Mouse (Mus musculus) lung, postnatal 25 days (tissue): ENCODE measurements around the gene Bcorl1.
"Not testable (repeated sequence)": the region's sequence is repeated elsewhere in the genome, so short reads cannot be mapped to it uniquely, and the experiment has no call there.

ENCODE experiments used
- DNase-seq: peaks from one replicate; pipeline ENCODE4 v3.0.0; 2022; ENCODE audit warnings: low spot score

Bcorl1 gene

GRCm38 (mm10) chrX:48399994-48400393 lies 58.8 kb downstream of the Bcorl1 start:
- DNase-seq: no peak

DNA sequence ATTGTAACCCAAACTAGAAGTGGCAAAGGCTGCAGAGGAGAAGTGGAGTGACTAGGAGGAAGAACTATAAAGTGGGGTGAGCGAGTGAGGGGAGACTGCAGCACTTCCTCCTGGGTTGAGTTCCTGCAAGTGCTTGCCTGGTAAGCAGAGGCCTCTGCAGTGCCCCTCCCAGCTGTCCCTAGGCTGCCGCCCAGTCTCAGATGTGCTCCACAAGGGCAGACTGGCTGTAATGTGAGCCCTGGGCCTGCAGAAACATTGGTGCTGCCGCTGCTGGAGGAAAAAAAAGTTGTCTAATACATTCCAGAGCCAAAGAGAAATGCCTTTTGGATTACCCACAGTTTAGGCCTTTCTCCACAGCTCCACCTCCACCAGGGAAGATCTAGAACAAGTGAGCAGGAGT lies 64.0 kb downstream of the Bcorl1 start:
- DNase-seq: no peak

DNA sequence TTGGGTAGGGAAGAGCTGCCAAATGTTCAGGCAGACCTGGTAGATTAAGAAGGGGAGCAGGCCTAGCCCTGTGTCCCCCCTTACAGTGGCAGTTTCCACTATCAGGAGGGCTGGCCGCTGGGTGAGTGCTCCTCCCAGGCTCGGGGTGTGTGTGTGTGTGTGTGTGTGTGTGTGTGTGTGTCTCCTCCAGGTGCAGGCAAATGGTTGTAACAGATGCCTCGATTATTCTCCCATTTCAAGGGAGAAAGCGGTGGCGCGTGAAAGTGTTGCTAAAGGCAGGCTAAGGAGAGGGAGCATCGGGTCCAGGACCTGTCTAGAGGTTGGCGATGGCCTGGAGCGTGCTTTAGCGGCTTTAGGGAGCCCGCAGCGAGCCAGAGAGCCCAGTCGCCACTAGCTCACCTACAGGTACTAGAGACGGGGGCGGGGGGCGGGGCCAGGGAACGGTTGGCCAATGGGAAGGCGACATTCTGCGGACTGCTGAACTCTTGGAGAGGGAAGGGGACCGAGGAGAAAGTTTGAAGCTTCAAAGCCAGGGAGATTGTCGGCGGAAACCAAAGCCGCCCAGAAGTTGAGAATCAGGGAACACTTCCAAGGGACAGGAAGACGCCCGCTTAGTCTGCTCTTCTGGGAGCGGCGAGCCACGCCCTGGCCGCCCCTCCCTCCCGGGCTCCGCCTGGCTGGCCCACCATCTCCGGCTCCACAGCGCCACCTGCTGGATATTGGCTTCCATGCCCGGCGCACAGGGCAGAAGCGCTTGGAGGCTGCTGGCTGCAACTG lies 68.6 kb downstream of the Bcorl1 start:
- peak; percentile 83 for DNase-seq

DNA sequence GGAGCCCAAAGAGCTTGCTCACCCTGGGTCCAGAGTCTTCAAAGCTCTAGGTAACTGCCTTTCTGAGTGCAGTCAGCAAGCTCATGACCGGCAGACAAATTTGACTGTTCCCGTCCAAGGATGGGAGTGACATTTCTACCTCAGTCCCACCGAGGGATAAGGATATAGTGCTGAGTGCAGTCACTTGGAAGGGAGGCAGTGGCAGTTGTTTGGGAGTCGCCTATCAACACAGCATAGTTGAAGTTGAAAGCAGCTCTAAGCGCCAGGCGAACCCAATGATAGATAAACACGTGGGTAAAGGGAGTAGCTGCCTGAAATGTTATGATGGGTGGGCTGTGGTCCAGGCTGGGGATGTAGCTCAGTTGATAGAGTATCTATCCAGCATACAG lies 69.2 kb downstream of the Bcorl1 start:
- DNase-seq: no peak

GRCm38 (mm10) chrX:48412629-48413028 lies 71.5 kb downstream of the Bcorl1 start:
- no peak for DNase-seq

GRCm38 (mm10) chrX:48414291-48414690 lies 73.1 kb downstream of the Bcorl1 start:
- peak; percentile 46 for DNase-seq

DNA sequence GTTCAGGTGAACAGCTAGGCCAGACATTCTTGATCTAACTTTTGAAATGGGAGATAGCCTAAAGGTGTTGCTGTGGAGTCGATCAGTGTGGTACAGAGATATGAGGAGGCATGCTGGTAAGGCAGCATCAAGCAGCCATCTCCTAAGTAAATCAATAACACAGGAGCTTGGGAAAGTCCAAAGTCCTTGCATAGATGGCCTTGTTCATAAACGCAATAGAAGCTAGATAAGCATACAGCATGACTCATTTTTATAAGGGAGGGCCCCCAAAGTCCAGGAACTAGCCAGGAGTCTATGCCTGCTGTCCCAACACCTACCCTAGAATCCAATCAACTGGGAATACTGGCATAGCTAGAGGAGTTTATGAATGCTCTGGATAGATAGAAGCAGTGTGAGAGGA lies 77.3 kb downstream of the Bcorl1 start:
- DNase-seq: no peak

- DNase-seq: peak; percentile 77
Observed at GRCm38 (mm10) chrX:48422986-48423385, 81.8 kb downstream of the Bcorl1 start.

- no peak for DNase-seq
Observed at GRCm38 (mm10) chrX:48423671-48424070, 82.5 kb downstream of the Bcorl1 start.

DNA sequence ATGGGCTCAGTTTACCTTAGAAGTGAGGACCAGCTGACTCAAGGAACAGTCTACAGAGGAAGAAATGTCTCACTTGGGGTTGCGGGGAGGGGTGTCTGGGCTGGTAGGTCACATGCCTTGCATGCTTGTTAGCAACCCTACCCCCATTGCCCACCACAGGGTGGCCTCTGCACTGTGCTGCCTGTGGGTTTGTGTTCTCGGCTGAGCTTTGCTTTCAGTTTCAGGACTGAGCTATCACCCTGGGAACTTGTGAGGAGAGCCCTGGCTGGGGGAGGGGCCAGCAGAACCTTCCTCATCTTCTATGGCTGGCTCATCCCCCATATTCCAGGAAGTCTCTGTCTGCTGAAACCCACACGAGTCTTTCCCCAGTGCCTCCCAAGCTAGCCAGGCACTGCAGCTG lies 83.4 kb downstream of the Bcorl1 start:
- DNase-seq: peak; percentile 65

DNA sequence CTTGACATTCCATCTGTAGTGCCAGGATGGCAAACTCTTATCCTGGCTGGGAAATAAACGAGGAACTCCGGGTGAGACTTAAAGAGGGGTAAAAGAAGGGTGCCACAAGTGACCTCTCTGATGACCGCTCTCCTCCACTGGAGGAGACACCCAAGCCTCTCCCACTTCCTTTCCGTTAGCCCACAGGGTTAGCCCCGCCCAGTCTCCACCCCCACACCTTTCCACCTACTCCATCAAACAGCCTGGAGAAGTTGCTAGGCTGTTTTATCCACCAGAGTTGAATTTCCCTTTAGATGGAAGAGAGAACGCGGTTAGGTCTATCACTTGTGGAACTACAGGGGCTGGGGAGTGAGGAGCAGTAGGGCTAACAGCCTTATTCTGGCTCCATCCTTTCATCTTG lies 84.1 kb downstream of the Bcorl1 start:
- peak; percentile 41 for DNase-seq

- peak; percentile 29 for DNase-seq
Observed at GRCm38 (mm10) chrX:48428241-48428640, 87.1 kb downstream of the Bcorl1 start.

- no peak for DNase-seq
Observed at GRCm38 (mm10) chrX:48428642-48429041, 87.5 kb downstream of the Bcorl1 start.

- DNase-seq: no peak
Observed at GRCm38 (mm10) chrX:48429100-48429499, 87.9 kb downstream of the Bcorl1 start.

DNA sequence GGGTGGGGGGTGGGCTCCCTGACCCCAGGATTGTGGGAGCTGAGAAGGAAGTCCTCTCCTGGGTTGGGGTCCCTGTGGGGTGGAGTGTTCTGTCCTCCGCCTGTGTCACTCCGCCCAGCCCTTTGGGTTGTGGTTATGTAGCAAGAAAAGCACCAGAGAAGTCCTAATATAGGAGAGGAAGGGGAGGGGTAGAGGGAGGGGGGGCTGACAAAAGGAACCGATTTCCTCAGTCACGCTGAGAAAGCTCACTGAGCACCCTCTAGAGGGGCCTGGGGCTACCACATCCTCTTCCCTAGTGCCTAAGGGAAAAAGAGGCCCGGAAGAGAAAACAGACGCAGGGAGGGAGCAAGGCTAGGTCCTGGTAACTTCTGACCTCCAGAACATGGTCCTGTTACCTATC lies 88.4 kb downstream of the Bcorl1 start:
- no peak for DNase-seq

DNA sequence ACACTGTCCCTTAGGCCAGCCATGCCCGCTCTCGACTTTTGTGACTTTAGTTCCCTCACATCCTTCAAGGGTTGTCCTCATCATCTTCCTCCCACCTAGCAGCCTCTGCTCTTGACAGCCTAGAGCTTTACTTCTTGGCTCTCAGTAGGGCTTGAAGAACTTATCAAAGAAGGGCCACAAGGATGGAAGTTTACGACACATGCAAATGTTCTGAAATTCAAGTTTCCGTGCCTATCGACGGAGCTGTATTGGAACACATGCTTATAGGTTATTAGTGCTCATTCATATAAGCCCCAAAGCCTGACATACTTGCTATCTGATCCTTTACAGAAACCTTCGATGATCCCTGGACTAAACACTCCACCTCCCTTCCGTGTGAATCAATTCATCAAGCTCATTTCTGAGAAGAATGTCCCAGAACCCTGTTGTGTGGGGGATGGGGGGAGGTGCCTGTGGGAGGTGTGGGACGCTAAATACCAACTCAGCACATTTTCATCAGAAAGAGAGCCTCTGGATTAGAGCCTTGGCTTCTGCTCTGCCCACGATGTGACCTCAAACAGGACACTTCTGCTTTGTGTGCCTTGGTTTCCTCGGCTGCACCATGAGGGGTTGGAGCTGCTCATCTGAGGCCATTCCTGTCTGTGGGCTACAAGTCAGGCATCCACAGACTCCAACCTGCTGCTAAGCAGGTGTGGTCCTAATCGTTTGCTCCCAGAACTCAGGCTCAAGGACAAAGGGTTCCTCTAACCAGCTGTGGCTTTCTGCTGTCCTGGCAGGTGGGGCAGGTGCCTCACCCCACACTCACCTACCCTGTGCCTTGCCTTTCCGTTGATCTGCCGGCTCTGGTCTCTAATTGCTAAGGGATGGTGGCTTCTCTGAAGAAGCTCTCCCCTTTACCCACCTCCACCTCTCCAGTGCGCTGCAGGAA lies 91.7 kb downstream of the Bcorl1 start:
- no peak for DNase-seq

DNA sequence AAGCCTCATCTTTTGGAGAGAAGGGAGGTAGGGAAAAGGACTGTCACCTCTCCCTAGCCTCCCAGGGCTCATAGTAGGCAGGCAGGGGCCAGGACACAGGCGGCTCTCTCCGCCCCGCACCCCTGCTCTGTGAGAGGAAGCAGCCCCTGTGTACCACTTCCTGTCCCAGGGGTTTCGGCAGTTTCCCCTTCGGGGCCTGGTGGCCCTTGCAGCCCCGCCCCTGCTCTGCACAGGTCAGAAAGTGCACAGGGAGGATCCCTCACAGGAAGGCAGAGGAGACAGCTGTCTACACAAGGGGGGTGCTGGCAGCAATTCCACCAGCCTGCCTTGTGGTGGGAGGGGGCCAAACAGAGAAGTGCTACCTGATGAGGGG lies 92.4 kb downstream of the Bcorl1 start:
- DNase-seq: peak; percentile 69

GRCm38 (mm10) chrX:48434251-48434650 lies 93.1 kb downstream of the Bcorl1 start:
- no peak for DNase-seq

DNA sequence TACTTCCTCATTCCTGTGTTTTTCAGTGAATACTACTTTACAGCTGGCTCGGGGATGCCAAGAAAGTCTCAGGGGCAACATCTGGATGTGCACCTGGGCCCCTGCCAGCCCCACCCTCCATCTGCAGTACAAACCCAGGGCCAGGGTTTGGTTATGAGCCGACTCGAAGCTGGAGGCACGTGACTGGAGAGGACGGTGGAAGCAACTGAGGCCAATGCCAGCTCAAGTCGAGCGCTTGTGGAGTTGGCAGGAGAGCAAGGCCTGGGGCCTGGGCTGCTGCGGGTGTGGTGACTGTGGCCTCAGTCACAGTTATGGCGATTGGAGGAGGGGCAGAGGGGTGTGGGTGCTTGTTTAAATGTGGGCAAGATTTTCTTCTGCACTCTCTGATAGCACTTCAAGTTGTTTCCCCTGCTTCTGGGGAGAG lies 94.3 kb downstream of the Bcorl1 start:
- DNase-seq: no peak

- not testable (repeated sequence) for DNase-seq
Observed at GRCm38 (mm10) chrX:48436082-48436481, 94.9 kb downstream of the Bcorl1 start.

GRCm38 (mm10) chrX:48439036-48439435 lies 97.9 kb downstream of the Bcorl1 start:
- no peak for DNase-seq

- no peak for DNase-seq
Observed at GRCm38 (mm10) chrX:48441548-48441947, 100.4 kb downstream of the Bcorl1 start.

GRCm38 (mm10) chrX:48441954-48442353 lies 100.8 kb downstream of the Bcorl1 start:
- no peak for DNase-seq
